Mouse (Mus musculus) embryo, embryonic 9.5 days (tissue): Measurements from ENCODE around the gene Sirpa.

ENCODE experiments used
- DNase-seq: peaks from one replicate; pipeline ENCODE4 v3.0.0-alpha.2; 2017; ENCODE audit errors: extremely low spot score

Sirpa gene

GRCm38 (mm10) chr2:129582261-129582660 is 10.4 kb upstream of the Sirpa start:
- no peak for DNase-seq

GRCm38 (mm10) chr2:129584905-129585304 is 7.7 kb upstream of the Sirpa start:
- no peak for DNase-seq

- DNase-seq: no peak
Observed at GRCm38 (mm10) chr2:129585904-129586514, 6.6 kb upstream of the Sirpa start.

GRCm38 (mm10) chr2:129587241-129587640 is 5.4 kb upstream of the Sirpa start:
- DNase-seq: no peak

- peak; percentile 44 for DNase-seq
Observed at GRCm38 (mm10) chr2:129587825-129588251, 4.8 kb upstream of the Sirpa start.

- DNase-seq: no peak
Observed at GRCm38 (mm10) chr2:129591897-129592296, 738 bp upstream of the Sirpa start.

- DNase-seq: peak; percentile 81
Observed at GRCm38 (mm10) chr2:129593141-129593875, 673 bp downstream of the Sirpa start.

- DNase-seq: peak; percentile 63
Observed at GRCm38 (mm10) chr2:129593876-129594421, 1.3 kb downstream of the Sirpa start.

GRCm38 (mm10) chr2:129594569-129594968 is 1.9 kb downstream of the Sirpa start:
- DNase-seq: no peak

- DNase-seq: no peak
Observed at GRCm38 (mm10) chr2:129595206-129595605, 2.6 kb downstream of the Sirpa start.

- DNase-seq: no peak
Observed at GRCm38 (mm10) chr2:129595661-129596209, 3.1 kb downstream of the Sirpa start.

- DNase-seq: no peak
Observed at GRCm38 (mm10) chr2:129596555-129597172, 4.0 kb downstream of the Sirpa start.

- DNase-seq: no peak
Observed at GRCm38 (mm10) chr2:129597581-129597980, 4.9 kb downstream of the Sirpa start.

- DNase-seq: no peak
Observed at GRCm38 (mm10) chr2:129598094-129598493, 5.5 kb downstream of the Sirpa start.

GRCm38 (mm10) chr2:129599231-129600084 is 6.8 kb downstream of the Sirpa start:
- no peak for DNase-seq

- DNase-seq: no peak
Observed at GRCm38 (mm10) chr2:129601059-129601650, 8.5 kb downstream of the Sirpa start.

GRCm38 (mm10) chr2:129601894-129602663 is 9.4 kb downstream of the Sirpa start:
- DNase-seq: no peak

- no peak for DNase-seq
Observed at GRCm38 (mm10) chr2:129602856-129603255, 10.2 kb downstream of the Sirpa start.

- DNase-seq: no peak
Observed at GRCm38 (mm10) chr2:129603536-129603935, 10.9 kb downstream of the Sirpa start.

GRCm38 (mm10) chr2:129604032-129604431 is 11.4 kb downstream of the Sirpa start:
- DNase-seq: peak; percentile 43
